In genomic region chr6:135362098-135362458, GRCm38 (mm10) we compare ENCODE assay signal across 10 mouse cellular contexts. TPM values are rescaled to one million over a fixed set of nuclear protein-coding genes. Genes with fewer than 3 reads are reported as not detected.
DNase-seq lines count a peak whose midpoint lies in the region; ATAC-seq and TF ChIP-seq lines count a peak whose summit lies in the region.
"Had no signal": no experiment of that assay in that cellular context is flagged by ENCODE, and none has a peak within 500 bp of the region (broad histone marks: within the 10 kb centered on the region; RNA-seq: fewer than 3 reads in every experiment).

No protein-coding gene starts in this region.

- H3K36me3 ChIP-seq in forebrain, embryonic 11.5 days (ENCODE audit: control insufficient read depth, insufficient read depth, low read length): no peaks in the 10 kb centered on the region
- no peaks in the 10 kb centered on the region for H3K36me3 ChIP-seq in forebrain, postnatal 0 days (ENCODE audit: insufficient read depth)
- H3K36me3 ChIP-seq in kidney, adult 2 months (ENCODE audit: control insufficient read depth, insufficient read depth, low read length): no peaks in the 10 kb centered on the region
- H3K36me3 ChIP-seq in macrophage (ENCODE audit: inconsistent target): no peaks in the 10 kb centered on the region

- WGBS in forebrain, embryonic 11.5 days: 69% methylated on average over 3 of the region's 3 CpGs
- WGBS in forebrain, postnatal 0 days: 66% methylated on average over 3 of the region's 3 CpGs
- WGBS in kidney, adult 2 months: 38% methylated on average over 3 of the region's 3 CpGs
- WGBS in macrophage (ENCODE audit: missing documents): 83% methylated on average over 3 of the region's 3 CpGs

- TF ChIP-seq POLR2A in kidney, adult 2 months (IDR thresholded peaks at IDR 0.05; ENCODE audit: low read depth, low read length): no peak
- no peak for TF ChIP-seq POLR2A in bone marrow macrophage, adult 2 months (IDR thresholded peaks at IDR 0.05; ENCODE audit: borderline replicate concordance, low read depth, low read length)

- peaks cover 52% of the 10 kb centered on the region for H3K79me2 ChIP-seq in macrophage (ENCODE audit: inconsistent target)

- DNase-seq in forebrain, embryonic 11.5 days (ENCODE audit: low spot score): no peak
- DNase-seq in forebrain, postnatal 0 days: no peak
- DNase-seq in kidney, adult 2 months: peak; percentile 35
- no peak for DNase-seq in kidney, adult 11 months
- no peak for DNase-seq in layer of hippocampus, adult 9-11 months
- DNase-seq in cerebellum, postnatal 14 days: no peak

- no peaks in the 10 kb centered on the region for H3K9me3 ChIP-seq in forebrain, embryonic 11.5 days (ENCODE audit: control insufficient read depth, low read length)
- H3K9me3 ChIP-seq in forebrain, postnatal 0 days (ENCODE audit: low read length): no peaks in the 10 kb centered on the region

- no peak overlapping the region for H3K27ac ChIP-seq in forebrain, embryonic 11.5 days (ENCODE audit: low read depth, low read length)
- H3K27ac ChIP-seq in forebrain, postnatal 0 days (ENCODE audit: low read depth, low read length): no peak overlapping the region
- H3K27ac ChIP-seq in kidney, adult 2 months (ENCODE audit: insufficient read depth, low read depth, low read length): peak overlapping the region; percentile 12; the same call in 1 of the 2 replicates
- peak overlapping the region; percentile 94 for H3K27ac ChIP-seq in bone marrow macrophage, adult 2 months (ENCODE audit: insufficient read depth, low read depth, low read length)
- H3K27ac ChIP-seq in macrophage: peak overlapping the region; percentile 96

- H3K4me1 ChIP-seq in forebrain, embryonic 11.5 days (replicated peaks; ENCODE audit: control insufficient read depth, insufficient read depth, low read length): no peaks in the 10 kb centered on the region
- H3K4me1 ChIP-seq in forebrain, postnatal 0 days (ENCODE audit: insufficient read depth): peaks cover 11% of the 10 kb centered on the region; the same call in 1 of the 2 replicates
- H3K4me1 ChIP-seq in kidney, adult 2 months (ENCODE audit: control insufficient read depth, insufficient read depth, low read length): peaks cover 14% of the 10 kb centered on the region
- H3K4me1 ChIP-seq in bone marrow macrophage, adult 2 months (ENCODE audit: control insufficient read depth, insufficient read depth, low read length): peaks cover 24% of the 10 kb centered on the region

- no peak overlapping the region for H3K4me2 ChIP-seq in forebrain, embryonic 11.5 days (ENCODE audit: low read depth, low read length, severe bottlenecking)
- no peak overlapping the region for H3K4me2 ChIP-seq in forebrain, postnatal 0 days (ENCODE audit: low read depth)

- H3K4me3 ChIP-seq in forebrain, embryonic 11.5 days (ENCODE audit: low read depth, low read length): no peak overlapping the region
- H3K4me3 ChIP-seq in forebrain, postnatal 0 days (ENCODE audit: low read depth, low read length): no peak overlapping the region
- H3K4me3 ChIP-seq in kidney, adult 2 months (ENCODE audit: insufficient read depth, low read depth, low read length): no peak overlapping the region
- H3K4me3 ChIP-seq in bone marrow macrophage, adult 2 months (ENCODE audit: insufficient read depth, low read length): peak overlapping the region; percentile 69
- H3K4me3 ChIP-seq in macrophage (ENCODE audit: inconsistent target): no peak overlapping the region; the same call in 1 of the 2 replicates

- no peaks in the 10 kb centered on the region for H3K27me3 ChIP-seq in forebrain, embryonic 11.5 days (ENCODE audit: control insufficient read depth, insufficient read depth, low read length)
- H3K27me3 ChIP-seq in forebrain, postnatal 0 days (ENCODE audit: insufficient read depth, low read length): no peaks in the 10 kb centered on the region
- no peaks in the 10 kb centered on the region for H3K27me3 ChIP-seq in kidney, adult 2 months (replicated peaks; ENCODE audit: control insufficient read depth, insufficient read depth, low read length)

- TF ChIP-seq CTCF in forebrain, postnatal 0 days (IDR thresholded peaks at IDR 0.05; ENCODE audit: low read depth): no peak
- no peak for TF ChIP-seq CTCF in kidney, adult 2 months (conservative IDR thresholded peaks at IDR 0.05; ENCODE audit: insufficient read depth, insufficient read length, low read depth, low read length)
- no peak for TF ChIP-seq CTCF in bone marrow macrophage, adult 2 months (IDR thresholded peaks at IDR 0.05; ENCODE audit: low read depth, low read length)

- H3K9ac ChIP-seq in forebrain, embryonic 11.5 days (ENCODE audit: low read length): no peak overlapping the region
- H3K9ac ChIP-seq in forebrain, postnatal 0 days: no peak overlapping the region

- ATAC-seq in forebrain, embryonic 11.5 days (replicated peaks; ENCODE audit: low FRiP score): 0 out of 2 replicates have a peak, but pooled peaks have one; percentile 27
- no peak for ATAC-seq in forebrain, postnatal 0 days

RNA-seq across cellular contexts. Expression of gene Emp1, which starts 0.3 kb away (rescaled TPM):
- 2.4 and 3.2 TPM in 2 replicates for polyA plus RNA-seq in forebrain, embryonic 11.5 days (2014; fragmentation: Nextera tagmentation; extraction: Ambion mirVana)
- total RNA-seq in forebrain, postnatal 0 days (2014; rRNA removed): 11.4 and 37.0 TPM in 2 replicates
- polyA plus RNA-seq in forebrain, postnatal 0 days (2015; fragmentation: Nextera tagmentation; extraction: Ambion mirVana): 3.8 and 4.3 TPM in 2 replicates
- polyA plus RNA-seq in kidney, adult 2 months (2012; rRNA removed): 56.0 and 66.3 TPM in 2 replicates
- 162 and 173 TPM in 2 replicates for polyA plus RNA-seq in bone marrow macrophage, adult 2 months (2012; ENCODE audit: insufficient read depth, insufficient read length, missing spikeins)
- total RNA-seq in macrophage (2018; cell fraction: chromatin; rRNA removed): 100 to 1,000 TPM in 9 of 26 experiments, 10 to 100 TPM in 11, 1 to 10 TPM in 6; 3.0 to 546 (median 57.0) TPM
- total RNA-seq in macrophage (2018; cell fraction: cytosol; rRNA removed): 100 to 1,000 TPM in 13 of 26 experiments, 10 to 100 TPM in 13; 25.9 to 510 (median 155) TPM
- 100 to 1,000 TPM in 13 of 26 experiments, 10 to 100 TPM in 13; 21.9 to 558 (median 121) TPM for total RNA-seq in macrophage (2018; cell fraction: nucleus; rRNA removed)
- polyA plus RNA-seq in macrophage (2018): 209 to 490 TPM (median 475 TPM) in 3 replicates
- total RNA-seq: MEL had no signal

RNA-seq across cellular contexts. Expression of gene Pbp2, which starts 51.9 kb away (rescaled TPM):
- not detected in 2 replicates for polyA plus RNA-seq in forebrain, embryonic 11.5 days (2014; fragmentation: Nextera tagmentation; extraction: Ambion mirVana)
- not detected in 2 replicates for total RNA-seq in forebrain, postnatal 0 days (2014; rRNA removed)
- not detected in 2 replicates for polyA plus RNA-seq in forebrain, postnatal 0 days (2015; fragmentation: Nextera tagmentation; extraction: Ambion mirVana)
- polyA plus RNA-seq in kidney, adult 2 months (2012; rRNA removed): 0.16 TPM in 1 of 2 replicates, not detected in the other
- polyA plus RNA-seq in bone marrow macrophage, adult 2 months (2012; ENCODE audit: insufficient read depth, insufficient read length, missing spikeins): not detected in 2 replicates
- not detected for total RNA-seq in macrophage (2018; cell fraction: chromatin; rRNA removed)
- not detected for total RNA-seq in macrophage (2018; cell fraction: cytosol; rRNA removed)
- not detected for total RNA-seq in macrophage (2018; cell fraction: nucleus; rRNA removed)
- polyA plus RNA-seq in macrophage (2018): not detected in 3 replicates
- total RNA-seq: gastrocnemius, adult 8-10 months; MEL had no signal

Comparison
In these comparisons a context has a peak if more than half of its experiments do, and no peak if none do; other contexts are left out.
1. H3K27ac ChIP-seq: peak in kidney, adult 2 months (single experiment), bone marrow macrophage, adult 2 months (single experiment) and macrophage (single experiment); none in forebrain, embryonic 11.5 days (single experiment) and forebrain, postnatal 0 days (single experiment).
2. RNA of gene Emp1, which starts 0.3 kb away (polyA plus RNA-seq): 209 to 490 TPM in macrophage, 162 to 173 TPM in bone marrow macrophage, adult 2 months and 56.0 to 66.3 TPM in kidney, adult 2 months; 3.8 to 4.3 TPM in forebrain, postnatal 0 days and 2.4 to 3.2 TPM in forebrain, embryonic 11.5 days; every median in the first group is over 10 times any median in the second.